Mouse (Mus musculus) mature B cell (primary cell): ENCODE measurements around the gene Lamtor2.

ENCODE experiments used
- in situ Hi-C: fragments of 300-500 bp; cut with MboI; formaldehyde crosslinking; loops from 2 replicates; pipeline ENCODE4 v1.14.3; 2019

The Lamtor2 gene

GRCm38 (mm10) chr3:88503881-88504746 lies 48.8 kb downstream of the Lamtor2 start:
- in situ Hi-C loops = no loop called here

GRCm38 (mm10) chr3:88503505-88503863 lies 49.4 kb downstream of the Lamtor2 start:
- in situ Hi-C loops = no loop called here

GRCm38 (mm10) chr3:88502641-88503504 lies 50.0 kb downstream of the Lamtor2 start:
- in situ Hi-C loops = no loop called here

GRCm38 (mm10) chr3:88502031-88502571 lies 50.8 kb downstream of the Lamtor2 start:
- in situ Hi-C loops = no loop called here

GRCm38 (mm10) chr3:88501366-88502030 lies 51.4 kb downstream of the Lamtor2 start:
- in situ Hi-C loops = no loop called here

- in situ Hi-C loops = no loop called here
Measured at GRCm38 (mm10) chr3:88500655-88501365, 52.1 kb downstream of the Lamtor2 start.

- in situ Hi-C loops = no loop called here
Measured at GRCm38 (mm10) chr3:88500087-88500486, 52.8 kb downstream of the Lamtor2 start.
